Mouse (Mus musculus) myocyte (in vitro differentiated cells): ENCODE data around the gene Fosb. TPM values are rescaled to one million over a fixed set of nuclear protein-coding genes. Genes with fewer than 3 reads are reported as not detected.

Experiments
- H3K27me3 ChIP-seq: one replicate; pipeline ENCODE4 v1.6.1; 2011; ENCODE audit not compliant: control insufficient read depth, insufficient read depth, insufficient read length
- H3K36me3 ChIP-seq: one replicate; pipeline ENCODE4 v1.6.1; 2011; ENCODE audit not compliant: control insufficient read depth, insufficient read depth
- H3K4me2 ChIP-seq: one replicate; pipeline ENCODE4 v1.6.1; 2011; ENCODE audit warnings: low read depth, control low read depth
- H3K4me3 ChIP-seq: one replicate; pipeline ENCODE4 v1.5.1; 2011; ENCODE audit warnings: mild to moderate bottlenecking, control low read depth, moderate library complexity
- H3K79me2 ChIP-seq: one replicate; pipeline ENCODE4 v1.6.1; 2011; ENCODE audit not compliant: control insufficient read depth, insufficient read depth
- H3ac ChIP-seq: one replicate; pipeline ENCODE4 v1.6.1; 2011; ENCODE audit not compliant: control insufficient read depth, insufficient read length
- CEBPB ChIP-seq: IDR thresholded peaks from 2 replicates; pipeline ENCODE4 v1.6.1; 2011; ENCODE audit warnings: mild to moderate bottlenecking, moderate library complexity; ENCODE audit not compliant: poor library complexity, insufficient read depth, severe bottlenecking
- E2F4 ChIP-seq: IDR thresholded peaks from one replicate; pipeline ENCODE4 v1.6.1; 2011; ENCODE audit warnings: mild to moderate bottlenecking, control low read depth, moderate library complexity; ENCODE audit not compliant: insufficient read depth
- MAX ChIP-seq: IDR thresholded peaks from one replicate; pipeline ENCODE4 v1.6.1; 2011; ENCODE audit warnings: low read depth, mild to moderate bottlenecking, control low read depth
- MYOD1 ChIP-seq, 3 experiments: IDR thresholded peaks; one replicate each; pipeline ENCODE4 v1.6.1; 2011; ENCODE audit warnings: control low read depth in 2 of 3, low read depth in 2 of 3, mild to moderate bottlenecking in 2 of 3, moderate library complexity in 1 of 3; ENCODE audit not compliant: insufficient read length in 2 of 3, control insufficient read depth in 1 of 3
- MYOG ChIP-seq, 3 experiments: IDR thresholded peaks; one replicate each; pipeline ENCODE4 v1.6.1; 2011; ENCODE audit warnings: control low read depth in 2 of 3, low read depth in 2 of 3, mild to moderate bottlenecking in 2 of 3; ENCODE audit not compliant: insufficient read length in 2 of 3, control insufficient read depth in 1 of 3, insufficient read depth in 1 of 3
- POLR2A ChIP-seq: IDR thresholded peaks from one replicate; pipeline ENCODE4 v1.6.1; 2011; ENCODE audit warnings: low read depth, mild to moderate bottlenecking, control low read depth, moderate library complexity; ENCODE audit not compliant: insufficient read length
- POLR2AphosphoS2 ChIP-seq: IDR thresholded peaks from one replicate; pipeline ENCODE4 v1.6.1; 2011; ENCODE audit warnings: low read depth, control low read depth; ENCODE audit not compliant: insufficient read length
- REST ChIP-seq: IDR thresholded peaks from one replicate; pipeline ENCODE4 v1.6.1; 2011; ENCODE audit warnings: mild to moderate bottlenecking, control low read depth, moderate library complexity; ENCODE audit not compliant: insufficient read depth, insufficient read length
- SRF ChIP-seq: IDR thresholded peaks from one replicate; pipeline ENCODE4 v1.6.1; 2011; ENCODE audit warnings: low read depth; ENCODE audit not compliant: control insufficient read depth, insufficient read length
- TCF12 ChIP-seq: IDR thresholded peaks from one replicate; pipeline ENCODE4 v1.6.1; 2011; ENCODE audit warnings: mild to moderate bottlenecking, control low read depth; ENCODE audit not compliant: poor library complexity, insufficient read depth, severe bottlenecking
- TCF3 ChIP-seq: IDR thresholded peaks from one replicate; pipeline ENCODE4 v1.6.1; 2011; ENCODE audit warnings: low read depth, control low read depth; ENCODE audit not compliant: insufficient read length
- USF1 ChIP-seq: IDR thresholded peaks from one replicate; pipeline ENCODE4 v1.6.1; 2011; ENCODE audit warnings: low read depth, mild to moderate bottlenecking, control low read depth, moderate library complexity
- polyA plus RNA-seq: library from polyadenylated mRNA; unstranded; fragments of >200 nt; fragmentation: generic; extraction: Trizol; gene quantifications from one replicate; pipeline ENCODE4 v1.2.1, GENCODE M21; 2012; ENCODE audit warnings: missing spikeins

Gene Fosb
- polyA plus RNA-seq, 1 experiment, result 0.82 TPM

- H3K79me2 ChIP-seq, result peaks cover 12% of the 10 kb centered on the region
- no peak overlapping the region for H3K4me2 ChIP-seq
- H3K4me3 ChIP-seq, result no peak overlapping the region
- TF ChIP-seq REST (no peak), MYOD1 (IDR thresholded peaks at IDR 0.05; ENCODE audit: control insufficient read depth in 1 of 3, insufficient read length in 2 of 3, low read depth in 2 of 3) (no peak), MAX (no peak), E2F4 (no peak), POLR2A (no peak), MYOG (IDR thresholded peaks at IDR 0.05; ENCODE audit: control insufficient read depth in 1 of 3, insufficient read depth in 1 of 3, insufficient read length in 2 of 3, low read depth in 2 of 3) (no peak), TCF3 (no peak), USF1 (no peak), POLR2AphosphoS2 (no peak)
- H3ac ChIP-seq, result no peak overlapping the region
- no peaks in the 10 kb centered on the region for H3K27me3 ChIP-seq
- no peaks in the 10 kb centered on the region for H3K36me3 ChIP-seq
Observed at GRCm38 (mm10) chr7:19356311-19356710, 46.5 kb upstream of the Fosb start.

- TF ChIP-seq MAX, result no peak
- no peak for TF ChIP-seq USF1
- TF ChIP-seq REST, result no peak
- TF ChIP-seq E2F4, result no peak
- no peak for TF ChIP-seq POLR2A
- no peak for TF ChIP-seq TCF3
- no peak for TF ChIP-seq POLR2AphosphoS2
- TF ChIP-seq MYOG (IDR thresholded peaks at IDR 0.05; ENCODE audit: control insufficient read depth in 1 of 3, insufficient read depth in 1 of 3, insufficient read length in 2 of 3, low read depth in 2 of 3), result no peak
- no peak for TF ChIP-seq MYOD1 (IDR thresholded peaks at IDR 0.05; ENCODE audit: control insufficient read depth in 1 of 3, insufficient read length in 2 of 3, low read depth in 2 of 3)
- TF ChIP-seq CEBPB, result no peak
- no peak for TF ChIP-seq TCF12
- TF ChIP-seq SRF, result no peak
- H3K79me2 ChIP-seq, result peaks cover 10% of the 10 kb centered on the region
Observed at GRCm38 (mm10) chr7:19354991-19355390, 45.1 kb upstream of the Fosb start.

GRCm38 (mm10) chr7:19350221-19350620, 40.4 kb upstream of the Fosb start:
- Histone ChIP-seq H3K27me3 (no peaks in the 10 kb centered on the region), H3K4me3 (no peak overlapping the region), H3K36me3 (peaks cover 6% of the 10 kb centered on the region), H3ac (no peak overlapping the region), H3K4me2 (no peak overlapping the region), H3K79me2 (no peaks in the 10 kb centered on the region)
- no peak for TF ChIP-seq MAX
- no peak for TF ChIP-seq USF1
- no peak for TF ChIP-seq SRF
- no peak for TF ChIP-seq MYOG (IDR thresholded peaks at IDR 0.05; ENCODE audit: control insufficient read depth in 1 of 3, insufficient read depth in 1 of 3, insufficient read length in 2 of 3, low read depth in 2 of 3)
- no peak for TF ChIP-seq POLR2AphosphoS2
- no peak for TF ChIP-seq MYOD1 (IDR thresholded peaks at IDR 0.05; ENCODE audit: control insufficient read depth in 1 of 3, insufficient read length in 2 of 3, low read depth in 2 of 3)
- no peak for TF ChIP-seq CEBPB
- TF ChIP-seq REST, result no peak
- no peak for TF ChIP-seq POLR2A
- no peak for TF ChIP-seq E2F4
- no peak for TF ChIP-seq TCF3
- TF ChIP-seq TCF12, result no peak

More at GRCm38 (mm10) chr7:19354991-19355390, 45.1 kb upstream of the Fosb start:
- Histone ChIP-seq H3ac (no peak overlapping the region), H3K4me3 (no peak overlapping the region), H3K27me3 (no peaks in the 10 kb centered on the region), H3K36me3 (no peaks in the 10 kb centered on the region), H3K4me2 (no peak overlapping the region)

- no peak overlapping the region for H3K4me2 ChIP-seq
- no peak for TF ChIP-seq CEBPB
- TF ChIP-seq POLR2AphosphoS2, result no peak
- TF ChIP-seq POLR2A, result no peak
- no peak for TF ChIP-seq TCF3
- no peak for TF ChIP-seq MYOG (IDR thresholded peaks at IDR 0.05; ENCODE audit: control insufficient read depth in 1 of 3, insufficient read depth in 1 of 3, insufficient read length in 2 of 3, low read depth in 2 of 3)
- TF ChIP-seq TCF12, result no peak
- TF ChIP-seq E2F4, result no peak
- no peak for TF ChIP-seq SRF
- no peaks in the 10 kb centered on the region for H3K27me3 ChIP-seq
- H3ac ChIP-seq, result no peak overlapping the region
- H3K4me3 ChIP-seq, result no peak overlapping the region
- peaks cover 6% of the 10 kb centered on the region for H3K36me3 ChIP-seq
- H3K79me2 ChIP-seq, result no peaks in the 10 kb centered on the region
Observed at GRCm38 (mm10) chr7:19349188-19349915, 39.5 kb upstream of the Fosb start.
